Mouse (Mus musculus) lung, postnatal 36 days (tissue): ENCODE data around the gene Gtf2a1l.

Experiments
- DNase-seq: peaks from one replicate; pipeline ENCODE4 v3.0.0; 2022; ENCODE audit warnings: mixed read lengths

Gene Gtf2a1l

DNA sequence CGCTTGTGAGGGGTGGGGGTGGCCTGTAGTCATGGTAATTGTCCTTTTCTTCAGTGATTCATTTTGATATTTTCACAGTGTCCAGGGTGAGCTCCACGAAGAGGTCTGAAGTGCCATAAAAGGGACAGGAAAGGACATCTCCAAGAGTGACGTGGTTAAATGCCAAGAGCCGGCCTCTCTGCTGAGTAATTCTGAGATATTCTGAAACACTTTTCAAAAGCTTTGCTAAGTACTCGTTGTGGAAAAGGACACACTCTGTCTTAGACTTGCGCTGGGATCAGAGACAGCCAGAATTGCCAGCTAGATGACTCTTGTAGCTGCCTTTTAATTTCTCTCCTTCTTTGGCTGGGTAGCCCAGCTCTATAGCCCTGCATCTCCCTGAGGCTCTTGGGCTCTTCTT lies 9.9 kb upstream of the Gtf2a1l start:
- DNase-seq = no peak

DNA sequence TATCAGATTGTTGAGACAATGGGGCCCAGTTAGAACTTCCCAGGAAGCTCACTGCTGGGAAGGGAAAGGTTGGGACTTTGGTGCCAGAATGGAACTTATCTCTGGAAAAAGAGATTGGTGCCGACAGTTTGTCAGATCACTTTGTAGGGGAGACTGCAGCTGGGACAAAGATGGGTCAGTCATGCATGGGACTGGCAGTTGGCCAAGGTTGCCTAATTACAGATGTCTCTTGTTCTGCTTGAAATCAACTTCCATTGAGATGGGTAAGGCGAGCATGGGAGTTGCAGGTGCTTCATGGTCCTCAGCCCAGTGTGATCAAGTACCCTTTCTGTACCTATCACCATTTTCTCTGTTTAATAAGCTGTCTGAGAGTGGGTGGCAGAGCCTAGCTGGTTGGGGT lies 2.4 kb upstream of the Gtf2a1l start:
- DNase-seq = peak; percentile 16

DNA sequence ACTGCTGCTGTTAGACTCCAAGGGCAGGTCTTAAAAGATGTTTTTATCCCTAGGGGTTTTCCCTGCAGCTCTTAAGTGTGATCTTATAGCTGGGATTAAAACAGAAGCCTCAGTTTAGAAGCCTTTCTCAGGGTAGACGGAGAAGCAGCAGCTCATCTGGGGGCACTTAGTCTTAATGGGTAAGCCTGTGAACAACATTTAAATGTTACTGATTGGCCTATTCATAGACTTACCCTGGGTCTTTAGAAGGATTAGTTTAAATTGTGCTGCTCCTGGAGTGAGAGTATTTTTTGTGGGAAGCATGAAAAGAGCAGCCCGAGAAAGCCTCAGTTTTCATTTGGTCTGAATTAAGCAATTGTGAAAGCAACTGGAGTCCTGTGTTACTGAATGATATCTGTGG lies 1.5 kb downstream of the Gtf2a1l start:
- no peak for DNase-seq

DNA sequence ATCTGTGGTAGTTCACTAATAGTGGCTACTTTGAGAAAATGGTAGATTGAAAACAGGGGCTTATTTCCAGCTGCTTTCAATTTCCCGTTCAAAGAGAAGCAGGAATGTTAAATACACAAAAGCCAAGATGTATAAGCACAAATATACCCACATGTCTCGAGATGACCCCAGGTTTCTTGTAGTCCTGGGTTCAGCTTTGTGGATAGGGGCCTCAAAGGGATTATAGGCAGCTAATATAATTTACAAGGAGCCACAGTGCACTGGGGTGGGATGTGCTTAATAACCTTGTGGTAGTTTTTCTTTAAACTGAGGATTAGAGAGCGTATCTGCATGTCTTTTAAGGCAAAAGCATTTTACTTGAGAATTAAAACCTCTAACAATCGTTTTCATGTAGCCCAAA lies 2.3 kb downstream of the Gtf2a1l start:
- DNase-seq = no peak

DNA sequence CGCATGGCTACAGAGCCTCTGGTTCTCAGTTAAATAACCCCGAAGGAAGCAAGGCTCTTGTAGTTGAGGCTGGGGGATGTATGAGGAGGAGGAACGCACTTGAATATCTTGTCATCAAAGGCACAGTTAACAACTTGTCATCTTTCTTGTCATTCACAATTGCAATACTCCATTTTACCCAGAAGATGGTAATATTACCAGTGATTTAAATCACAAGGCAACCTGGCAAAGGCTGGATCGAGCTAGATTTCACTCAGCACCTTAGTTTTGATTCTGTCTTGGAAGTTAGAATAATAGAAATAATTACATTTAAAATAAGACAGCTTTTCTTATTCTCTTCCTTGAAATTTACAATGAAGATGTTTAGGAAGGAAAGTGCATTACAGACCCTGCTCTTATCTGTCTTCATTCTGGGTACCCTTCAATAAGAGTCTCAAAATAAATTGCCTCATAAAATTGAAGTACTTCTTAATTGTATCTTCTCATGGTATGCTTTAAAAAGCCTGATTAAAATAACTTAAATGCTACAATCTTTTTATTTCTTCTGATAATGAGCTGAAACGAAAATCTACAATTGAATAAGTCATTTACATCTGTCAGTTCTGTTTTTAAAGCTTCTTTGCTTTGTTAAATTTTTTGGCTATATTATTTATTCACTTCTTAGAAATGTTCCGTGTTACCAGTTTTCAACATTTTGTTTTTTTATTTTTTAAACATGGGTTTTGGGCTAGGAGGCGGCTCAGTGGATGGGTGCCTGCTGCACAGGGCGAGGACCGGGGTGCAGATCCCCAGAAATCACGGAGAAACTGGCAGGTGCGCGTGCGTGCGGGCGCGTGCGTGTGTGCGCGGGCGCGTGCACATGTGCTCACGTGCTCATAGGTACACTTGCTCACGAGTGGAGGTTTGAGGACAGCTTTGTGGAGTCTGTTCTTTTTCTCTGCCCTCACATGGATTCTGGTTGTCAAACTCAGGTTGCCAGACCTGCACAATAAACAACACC lies 7.2 kb downstream of the Gtf2a1l start:
- no peak for DNase-seq

DNA sequence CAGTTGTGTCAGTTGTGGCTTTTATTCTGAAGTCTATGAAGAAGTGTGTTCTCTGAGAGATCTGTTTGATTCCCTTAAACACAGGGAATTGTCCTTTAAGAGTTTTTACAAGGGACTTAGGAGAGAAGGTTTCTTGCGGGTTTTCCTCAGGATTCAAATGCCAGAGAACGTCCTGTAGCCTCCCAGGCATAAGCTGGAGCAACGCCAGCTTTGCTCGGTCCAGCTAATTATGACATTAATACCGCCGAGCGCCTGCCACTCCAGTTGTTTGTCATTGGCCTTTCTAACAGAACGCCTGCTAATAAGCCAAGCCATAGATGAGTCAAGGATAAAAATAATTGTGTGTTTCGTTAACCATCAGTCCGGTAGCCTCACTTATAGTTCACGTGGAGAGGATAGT lies 19.8 kb downstream of the Gtf2a1l start:
- DNase-seq = no peak

DNA sequence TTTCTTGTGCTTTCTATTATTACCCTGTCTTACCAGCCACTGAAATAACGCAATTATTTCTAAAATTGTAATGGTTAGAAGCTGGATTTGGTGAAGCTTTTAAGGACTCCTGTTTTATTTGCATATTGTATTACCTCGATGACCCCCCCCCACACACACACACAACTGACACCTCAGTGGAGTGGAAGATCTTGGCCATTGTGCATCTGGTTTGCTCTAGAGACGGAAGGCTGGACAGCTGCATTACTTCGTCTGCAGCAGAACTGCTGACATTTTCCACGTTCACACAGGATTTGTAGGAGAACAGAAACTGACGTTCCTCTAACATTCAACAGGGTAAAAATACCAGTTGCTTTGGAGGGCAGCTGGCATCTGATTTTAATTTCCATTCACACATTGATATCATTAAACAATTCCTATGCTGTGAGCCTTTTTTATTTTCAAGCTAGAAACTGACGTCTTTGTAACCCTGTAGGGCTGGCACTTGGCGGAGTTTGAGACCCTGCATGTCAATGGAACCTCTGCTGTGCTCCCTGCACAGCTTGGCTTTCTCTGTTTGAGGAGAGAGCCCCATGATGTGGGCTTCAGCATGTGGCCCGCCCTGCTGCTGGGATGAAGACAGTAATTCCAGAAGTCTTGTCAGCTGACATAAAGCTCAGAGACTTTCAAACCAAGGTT lies 28.3 kb downstream of the Gtf2a1l start:
- DNase-seq = no peak

DNA sequence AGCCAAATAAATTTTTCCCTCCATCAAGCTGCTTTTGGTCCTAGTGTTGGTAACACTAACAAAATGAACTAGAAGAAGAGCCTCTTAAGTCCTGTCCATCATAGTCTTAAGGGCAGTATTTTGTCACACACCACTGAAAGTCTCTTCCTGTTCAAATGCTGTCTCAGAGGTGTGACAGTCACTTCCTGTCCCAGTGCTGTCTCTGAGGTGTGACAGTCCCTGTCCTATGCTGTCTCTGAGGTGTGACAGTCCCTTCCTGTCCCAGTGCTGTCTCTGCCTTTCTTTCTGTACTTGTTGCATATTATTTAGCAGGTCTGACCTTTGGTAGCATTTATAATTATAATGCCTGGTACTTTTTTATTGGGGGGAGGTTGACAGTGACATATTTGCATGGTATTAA lies 32.4 kb downstream of the Gtf2a1l start:
- DNase-seq = no peak

DNA sequence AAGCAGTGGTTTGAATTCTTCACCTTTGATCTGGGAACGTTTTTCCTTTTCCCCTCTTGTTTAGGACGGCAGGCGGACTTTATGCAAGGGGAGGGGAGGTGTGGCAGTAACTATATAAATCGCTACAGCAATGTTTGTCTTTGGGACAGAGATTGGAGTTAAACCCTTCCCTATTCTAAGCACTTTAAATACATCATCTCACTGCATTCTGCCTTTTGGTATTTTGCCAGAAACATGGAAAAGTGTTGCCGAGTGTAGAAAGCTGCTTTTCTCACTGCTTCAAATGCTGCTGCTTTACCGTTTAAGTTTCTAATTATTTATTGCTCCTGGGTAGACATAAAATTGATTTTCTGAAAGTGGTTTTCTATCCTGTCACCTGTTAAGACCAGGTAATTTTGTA lies 33.9 kb downstream of the Gtf2a1l start:
- no peak for DNase-seq

DNA sequence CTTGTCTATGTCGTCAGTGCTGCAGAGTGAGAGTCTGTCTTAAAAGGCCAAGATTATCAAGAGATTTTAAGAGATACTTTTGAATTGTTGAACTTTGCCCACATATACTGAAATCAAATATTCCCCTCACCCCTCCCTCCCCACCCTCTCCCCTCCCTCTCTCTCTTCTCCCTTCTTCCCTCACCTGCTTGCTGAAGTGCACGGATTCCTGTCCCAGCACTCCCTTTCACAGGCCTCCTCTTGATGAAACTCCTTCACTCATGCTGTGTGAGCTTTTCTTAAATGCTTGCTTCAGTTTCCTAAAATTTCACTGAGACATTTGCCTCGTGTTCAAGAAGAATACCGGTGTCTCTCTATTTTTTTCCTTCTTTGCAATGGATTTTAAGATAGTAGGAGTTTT lies 34.7 kb downstream of the Gtf2a1l start:
- DNase-seq = no peak

DNA sequence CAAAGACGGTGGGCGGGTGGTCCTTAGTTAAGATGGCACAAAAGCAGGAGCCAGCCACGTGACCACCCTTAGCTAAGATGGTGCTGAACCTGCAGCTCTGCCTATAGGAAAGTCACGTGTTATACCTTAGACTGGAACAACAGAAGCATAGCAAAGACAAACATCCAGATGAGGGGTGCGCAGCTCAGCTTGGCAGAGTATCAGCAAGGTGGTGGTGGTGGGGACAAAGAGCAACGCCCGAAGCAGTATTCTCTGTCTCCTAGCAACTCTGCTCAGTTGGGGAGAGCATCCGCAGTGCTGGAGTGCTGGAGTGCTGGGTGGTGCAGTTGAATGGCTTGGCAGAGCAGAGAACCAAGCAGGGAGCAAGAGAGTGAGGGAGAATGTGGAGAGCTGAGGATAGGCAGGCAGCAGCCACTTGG lies 37.8 kb downstream of the Gtf2a1l start:
- no peak for DNase-seq

DNA sequence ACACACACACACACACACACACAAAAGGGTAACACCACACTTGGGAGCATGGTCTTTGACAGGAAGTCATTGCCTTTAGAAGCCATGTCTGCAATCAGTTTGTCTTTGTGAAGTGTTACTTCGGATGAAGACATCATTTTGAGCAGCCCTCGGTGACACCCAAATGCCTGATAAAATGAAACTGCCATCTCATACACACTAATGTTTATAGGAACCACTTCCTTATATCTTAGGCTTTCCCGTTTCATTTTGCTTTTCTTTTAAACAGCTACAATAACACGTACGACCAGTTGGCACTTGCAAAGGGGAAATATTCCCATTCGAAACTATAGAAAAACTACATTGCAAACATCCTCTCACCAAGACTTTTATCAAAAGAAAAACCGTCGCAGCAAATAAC lies 81.2 kb downstream of the Gtf2a1l start:
- no peak for DNase-seq

DNA sequence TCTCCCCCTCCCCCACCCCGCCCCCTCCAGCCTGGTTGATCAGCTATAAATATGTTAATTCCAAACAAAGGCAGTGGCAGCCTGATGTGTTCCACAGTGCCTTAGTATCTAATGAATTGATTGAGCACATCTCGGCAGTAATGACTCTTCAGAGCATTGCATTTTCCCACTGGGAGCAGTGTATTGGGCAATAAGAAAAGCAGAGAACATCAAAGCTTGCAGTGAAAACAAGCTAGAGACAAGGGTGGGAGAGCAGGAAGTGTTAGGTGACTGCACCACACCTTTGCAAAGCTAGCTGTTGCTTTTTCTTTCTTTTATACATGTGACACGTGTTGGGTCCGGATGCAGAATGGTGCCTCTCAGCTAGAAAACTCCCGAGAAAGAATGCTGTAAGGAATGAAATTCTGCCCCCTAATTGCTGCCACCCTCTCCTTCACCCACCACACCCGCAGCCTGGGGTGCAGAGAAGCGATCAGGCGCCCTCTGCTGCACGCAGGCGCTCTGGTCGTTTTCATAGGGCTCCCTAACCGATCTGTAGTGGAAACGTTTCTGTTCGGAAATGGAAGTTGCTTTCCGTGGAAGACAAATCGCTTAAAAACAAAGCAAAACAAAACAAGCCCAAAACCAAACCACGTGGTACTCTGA lies 84.5 kb downstream of the Gtf2a1l start:
- DNase-seq = peak; percentile 18

DNA sequence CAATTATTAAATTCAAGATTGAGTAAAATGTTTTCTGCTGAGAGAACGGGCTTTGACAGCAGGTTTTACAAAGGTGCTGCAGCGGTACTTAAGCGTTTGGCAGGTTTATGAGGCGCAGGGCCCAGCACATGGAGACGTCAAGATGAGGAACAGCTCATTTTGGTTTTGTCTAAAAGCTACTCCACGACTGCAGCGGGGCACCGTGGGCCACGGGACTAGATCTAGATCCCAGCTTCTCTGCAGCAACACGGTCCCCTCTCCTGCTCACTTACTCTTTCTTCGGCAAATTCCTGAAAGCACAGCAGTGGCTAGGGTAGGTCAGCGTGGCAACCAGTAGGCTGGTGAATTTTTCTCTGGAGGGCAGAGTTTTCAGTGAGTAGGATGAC lies 85.0 kb downstream of the Gtf2a1l start:
- no peak for DNase-seq

DNA sequence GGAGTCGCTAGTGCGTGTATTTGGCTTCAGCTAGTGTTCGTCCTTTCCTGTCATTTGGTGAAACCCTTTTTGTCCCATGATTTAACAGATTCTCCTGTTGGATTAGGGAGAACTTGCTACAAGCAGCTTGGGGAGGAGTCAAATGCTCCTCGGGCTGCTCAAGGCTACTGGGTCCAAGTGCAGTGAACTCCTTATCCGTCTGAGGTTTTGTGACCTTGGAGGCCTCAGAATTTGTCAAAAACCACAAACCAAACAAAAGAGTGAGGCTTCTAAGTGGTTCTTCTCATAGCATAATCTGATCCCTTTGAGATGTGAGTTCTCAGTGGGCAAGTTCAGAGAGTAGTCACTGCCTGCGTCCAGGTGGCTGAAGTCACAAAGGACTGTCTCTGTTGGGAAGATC lies 87.3 kb downstream of the Gtf2a1l start:
- DNase-seq = no peak

DNA sequence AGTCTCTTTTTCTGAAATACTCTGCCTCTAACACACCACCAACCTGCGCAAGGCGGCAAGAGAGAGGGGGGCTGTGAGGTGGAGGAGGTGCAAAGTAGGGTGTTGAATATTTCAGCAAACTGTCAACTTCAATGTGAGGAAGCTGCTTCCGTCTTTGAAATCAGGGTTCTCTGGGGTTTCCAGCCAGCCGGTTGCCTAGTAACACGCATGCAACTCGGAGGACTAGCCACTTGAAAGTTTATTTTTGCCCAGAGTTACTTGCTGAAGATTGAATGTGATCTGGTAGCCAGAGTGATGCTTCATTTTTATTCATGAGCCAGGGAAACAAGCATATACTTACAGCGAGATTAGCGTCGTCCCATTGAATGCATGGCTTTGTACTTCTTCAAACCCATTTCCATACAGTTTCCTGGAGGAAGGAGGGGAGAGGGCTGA lies 89.6 kb downstream of the Gtf2a1l start:
- DNase-seq = peak; percentile 5

DNA sequence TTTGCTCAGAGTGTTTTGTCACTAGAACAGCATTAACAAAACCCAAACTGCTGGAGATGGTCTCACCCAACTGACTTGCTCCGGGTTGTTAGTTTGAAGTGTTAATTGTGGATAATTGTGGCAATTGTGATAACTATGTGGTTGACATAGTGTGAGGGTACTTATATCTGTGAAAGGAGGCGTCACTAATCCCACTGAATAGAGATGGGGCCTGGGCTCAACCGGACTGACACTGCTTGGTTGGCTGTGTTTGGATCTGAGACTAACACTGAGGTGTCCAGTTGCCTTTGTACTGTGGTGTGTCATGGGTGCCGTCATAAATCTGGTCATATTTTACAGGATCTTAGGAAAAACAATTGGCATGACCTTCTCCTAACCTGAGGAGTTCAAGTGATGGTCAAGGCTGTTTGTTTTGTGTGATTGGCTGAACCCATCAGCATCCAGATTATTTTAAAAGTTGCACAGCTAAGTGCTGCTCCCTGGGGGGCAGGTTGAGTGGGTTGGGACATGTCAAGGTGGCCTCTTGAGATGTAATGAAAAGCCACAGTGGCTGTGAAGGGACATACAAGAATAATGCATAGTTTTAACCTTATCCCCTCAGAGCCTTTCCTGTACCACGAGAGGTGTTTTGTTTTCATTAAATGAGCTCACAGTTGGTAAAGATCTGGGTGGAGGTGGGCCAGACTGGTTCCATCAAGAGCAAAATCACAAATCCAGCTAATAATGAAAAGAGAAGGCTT lies 95.1 kb downstream of the Gtf2a1l start:
- DNase-seq = no peak

DNA sequence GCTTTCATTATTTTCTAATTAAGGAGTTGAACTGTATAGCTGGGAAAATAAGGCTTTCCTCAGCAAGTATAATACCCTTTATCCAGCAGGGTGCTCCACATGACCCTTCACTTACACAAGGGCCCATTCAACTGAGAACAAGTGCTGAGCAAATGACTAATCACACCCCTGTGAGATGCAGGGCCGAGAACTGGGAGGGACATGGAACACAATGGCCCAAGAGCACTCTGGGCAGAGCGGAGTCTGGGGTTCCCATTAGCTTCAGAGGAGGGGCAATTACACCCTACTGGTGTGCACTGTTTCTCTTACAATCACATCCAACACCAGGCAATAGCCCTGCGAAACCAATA lies 95.7 kb downstream of the Gtf2a1l start:
- peak; percentile 24 for DNase-seq
